Mouse (Mus musculus): ENCODE results near the gene Ten1.

Gene Ten1

DNA sequence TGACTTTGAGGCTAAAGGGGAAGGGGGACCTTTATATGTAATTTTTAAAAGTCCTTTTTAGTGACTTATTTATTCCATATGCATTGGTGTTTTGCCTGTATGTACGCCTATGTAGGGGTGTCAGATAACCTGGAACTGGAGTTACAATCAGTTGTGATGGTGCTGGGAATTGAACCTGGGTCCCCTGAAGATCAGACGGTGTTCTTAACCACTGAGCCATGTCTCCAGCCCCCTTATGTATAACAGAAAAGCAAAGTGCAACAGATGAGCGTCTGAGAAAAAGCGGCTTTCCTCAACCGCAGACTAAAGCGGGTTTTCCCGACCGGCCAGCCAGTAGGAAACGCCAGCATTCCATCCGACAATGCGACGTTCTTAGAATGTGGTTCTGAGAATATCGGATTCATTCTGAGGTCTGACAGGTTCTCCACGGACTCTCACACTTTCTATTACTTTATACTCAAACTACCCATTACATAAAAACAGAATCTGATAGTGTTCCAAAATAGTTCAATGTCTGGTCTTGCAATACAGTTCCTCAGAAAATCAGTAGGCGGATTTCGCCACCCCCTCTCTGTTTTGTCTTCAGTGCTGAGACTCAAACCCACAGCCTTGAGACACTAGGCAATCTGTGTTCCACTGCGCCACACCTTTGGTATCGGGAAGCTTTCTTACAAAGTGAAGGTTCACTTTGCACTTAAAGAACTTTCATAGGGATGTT lies 1.6 kb upstream of the Ten1 start:
- peak; percentile 58 for DNase-seq (ENCODE audit: low read depth)

DNA sequence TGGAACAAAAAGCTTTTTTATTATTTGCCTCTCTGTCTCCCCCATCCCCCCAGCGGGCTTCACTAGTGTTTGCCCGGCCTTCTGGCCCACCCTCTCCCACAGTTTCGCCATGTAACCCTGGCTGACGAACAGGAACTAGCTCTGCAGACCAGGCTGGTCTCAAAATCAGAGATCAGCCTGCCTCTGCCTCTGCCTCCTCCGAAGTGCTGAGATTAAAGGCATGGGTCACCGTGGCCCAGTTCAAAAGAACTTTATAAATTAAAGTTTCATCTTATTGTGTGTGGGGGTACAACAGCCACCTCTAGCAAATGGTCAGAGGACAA lies 1.1 kb upstream of the Ten1 start:
- peak; percentile 54 for DNase-seq (ENCODE audit: low read depth)

DNA sequence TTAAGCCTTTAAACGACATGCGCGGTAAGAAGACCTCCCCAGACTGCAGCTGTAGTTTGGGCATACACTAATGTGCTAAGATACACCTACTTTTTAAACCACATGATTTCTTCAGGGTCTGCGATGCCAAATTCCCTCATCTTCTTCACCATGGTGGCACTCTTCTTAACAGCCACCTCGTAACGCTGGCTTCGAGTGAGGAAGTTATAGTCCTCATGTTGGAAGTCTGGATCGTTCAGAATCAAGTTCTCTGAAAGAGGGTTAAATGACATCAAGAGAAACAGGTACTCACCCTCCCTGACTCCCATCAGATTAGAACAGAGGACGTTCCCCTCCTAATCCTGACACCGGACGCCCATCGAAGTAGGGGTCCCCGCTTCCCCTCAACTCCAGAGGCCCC lies 523 bp upstream of the Ten1 start:
- no peak for DNase-seq (ENCODE audit: low read depth)

DNA sequence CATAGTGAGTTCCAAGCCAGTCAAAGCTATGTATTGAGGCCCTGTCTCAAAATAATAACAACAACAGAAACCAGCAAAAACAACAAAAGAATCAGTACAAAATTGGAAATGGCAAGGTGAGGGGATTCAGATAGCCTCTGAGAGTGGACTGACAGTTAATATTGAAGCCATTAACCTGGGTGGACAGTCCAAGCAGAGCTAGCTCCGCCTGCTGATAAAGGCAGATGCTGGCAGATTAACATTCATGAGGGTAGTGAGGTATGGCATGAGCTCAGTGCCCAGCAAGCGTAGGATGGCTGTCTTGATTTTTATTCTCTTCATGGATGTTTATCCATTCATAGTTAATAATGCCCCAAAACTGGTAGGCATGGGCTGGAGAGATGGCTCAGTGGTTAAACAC lies 2.5 kb downstream of the Ten1 start:
- no peak for DNase-seq (ENCODE audit: low read depth)

DNA sequence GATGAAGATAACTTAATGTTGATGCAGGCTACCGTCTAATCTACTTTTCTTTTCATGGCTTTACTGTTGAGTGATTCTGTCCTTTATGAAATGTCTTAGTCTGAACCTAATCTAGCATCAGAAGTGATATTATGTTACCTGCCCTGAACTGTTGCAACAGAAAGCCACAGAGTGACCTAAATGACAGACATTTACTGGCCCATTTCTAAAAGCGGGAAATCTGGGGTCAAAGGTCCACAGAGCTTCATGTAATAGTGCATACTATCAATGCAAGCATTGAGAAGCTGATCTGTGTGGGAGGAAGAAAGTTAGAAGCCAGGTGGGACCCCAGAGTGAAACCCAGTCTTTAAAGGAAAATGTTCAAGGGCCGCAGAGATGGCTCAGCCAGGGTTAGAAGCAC lies 4.5 kb downstream of the Ten1 start:
- DNase-seq (ENCODE audit: low read depth) = peak; percentile 51

DNA sequence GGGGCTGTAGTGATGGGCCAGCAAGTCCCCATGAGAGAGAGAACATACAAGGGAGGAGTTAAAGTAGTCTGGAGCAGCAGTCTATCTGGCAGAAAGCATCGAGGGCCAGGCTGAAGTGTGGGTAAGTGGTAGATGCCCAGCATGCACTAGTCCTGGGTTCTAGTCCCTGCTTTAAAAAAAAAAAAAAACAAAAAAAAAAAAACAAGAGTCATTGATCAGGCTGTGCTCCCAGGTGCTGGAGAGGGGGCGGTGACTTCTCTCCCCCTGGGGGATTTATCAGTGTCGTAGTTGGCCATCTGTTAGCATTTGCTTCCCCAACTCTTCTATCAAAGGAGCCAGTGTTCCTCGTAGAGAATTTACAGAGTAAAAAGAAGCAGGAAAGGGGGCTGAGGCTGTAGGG lies 8.0 kb downstream of the Ten1 start:
- DNase-seq (ENCODE audit: low read depth) = no peak

DNA sequence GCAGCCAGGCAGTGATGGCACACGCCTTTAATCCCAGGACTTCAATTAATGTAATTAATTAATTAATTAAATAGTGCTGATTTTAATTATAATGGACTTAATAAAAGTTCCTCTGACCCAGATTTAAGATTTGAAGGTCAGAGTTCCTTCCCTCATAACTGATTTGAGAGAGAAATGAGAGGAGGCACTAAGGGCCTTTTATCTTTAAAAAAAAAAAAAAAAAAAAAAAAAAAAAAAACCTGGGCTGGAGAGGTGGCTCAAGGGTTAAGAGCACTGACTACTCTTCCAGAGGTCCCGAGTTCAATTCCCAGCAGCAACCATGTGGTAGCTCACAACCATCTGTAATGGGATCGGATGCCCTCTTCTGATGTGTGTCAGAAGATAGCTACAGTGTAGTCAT lies 10.0 kb downstream of the Ten1 start:
- DNase-seq (ENCODE audit: low read depth) = no peak

DNA sequence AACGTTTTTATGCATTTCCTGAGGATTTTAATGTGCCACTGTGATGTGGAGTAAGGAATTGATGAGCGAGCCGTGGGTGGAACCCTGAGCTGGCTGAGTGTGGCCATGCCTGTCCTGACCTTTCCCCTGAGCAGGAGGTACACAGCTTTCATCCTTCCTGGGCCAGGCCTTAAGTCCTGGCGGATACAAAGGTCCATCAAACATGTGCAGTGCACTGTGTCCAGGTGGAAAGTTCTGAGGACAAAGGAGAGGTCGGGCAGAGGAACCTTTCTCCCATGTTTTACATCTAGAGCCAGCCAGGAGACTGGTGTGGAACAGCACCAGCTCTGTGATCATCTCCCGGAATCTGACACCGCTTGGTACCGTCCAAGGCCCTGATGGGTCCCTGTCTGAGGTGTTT lies 10.6 kb downstream of the Ten1 start:
- no peak for DNase-seq (ENCODE audit: low read depth)

DNA sequence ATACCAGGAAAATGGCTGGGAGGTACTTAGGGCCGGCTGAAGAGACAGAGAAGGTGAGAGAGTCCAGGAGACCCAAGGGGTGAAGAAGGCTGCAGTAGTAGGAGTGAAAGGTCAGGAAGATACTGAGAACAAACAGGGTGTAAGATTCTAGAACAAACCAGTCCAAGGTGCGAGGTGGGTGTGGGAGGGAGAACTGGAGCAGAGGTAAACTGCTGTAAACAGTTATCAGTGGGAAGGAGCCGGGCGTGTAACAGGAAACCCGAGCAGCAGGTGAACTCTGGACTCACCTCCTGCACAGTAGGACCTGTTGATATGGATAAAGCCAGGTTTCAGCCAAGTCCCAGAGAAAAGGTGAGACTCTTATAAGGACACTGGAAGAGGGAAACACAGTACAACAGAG lies 12.0 kb downstream of the Ten1 start:
- no peak for DNase-seq (ENCODE audit: low read depth)

DNA sequence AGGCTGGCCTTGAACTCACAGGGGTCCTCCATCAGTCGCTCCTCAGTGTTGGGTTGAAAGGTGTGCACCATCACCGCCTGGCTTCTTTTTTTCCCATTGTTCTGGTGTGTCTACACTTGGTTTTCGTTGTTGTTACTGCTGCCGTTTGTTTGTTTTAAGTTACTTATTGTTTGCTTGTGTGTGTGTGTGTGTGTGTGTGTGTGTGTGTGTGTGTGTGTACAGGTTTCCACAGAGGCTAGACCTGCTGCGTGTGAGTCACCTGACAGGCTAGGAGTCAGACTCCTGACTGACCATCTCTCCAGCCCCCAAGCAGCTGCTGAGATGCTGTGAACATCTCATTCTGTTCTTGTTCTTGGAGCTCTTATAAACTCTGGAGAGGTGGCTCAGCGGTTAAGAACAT lies 14.2 kb downstream of the Ten1 start:
- no peak for DNase-seq (ENCODE audit: low read depth)

DNA sequence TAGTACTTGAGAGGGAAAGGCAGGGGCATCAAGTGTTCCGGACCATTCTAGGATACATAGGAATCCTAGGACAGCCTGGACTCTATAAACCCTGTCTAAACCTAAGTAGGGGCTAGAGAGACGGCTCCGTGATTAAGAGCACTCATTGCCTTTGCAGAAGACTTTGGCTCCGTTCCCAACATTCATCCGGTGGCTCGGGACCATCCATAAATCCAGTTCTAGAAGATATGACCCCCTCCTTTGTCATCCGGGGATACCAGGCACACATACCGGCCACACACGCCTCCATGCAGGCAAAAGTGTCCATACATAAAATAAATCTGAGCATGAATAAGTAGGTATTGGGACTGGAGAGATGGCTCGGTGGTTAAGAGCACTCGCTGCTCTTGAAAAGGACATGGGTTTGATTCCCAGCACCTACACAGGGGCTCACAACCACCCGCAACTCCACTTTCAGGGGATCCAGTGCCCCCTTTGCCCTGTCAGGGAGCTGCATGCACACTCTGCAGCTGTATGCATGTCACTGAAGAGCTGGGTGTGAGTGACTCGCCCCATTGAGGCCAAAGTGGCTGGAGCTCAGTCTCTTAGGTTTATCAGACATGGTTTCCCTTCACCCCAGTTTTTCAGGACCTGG lies 15.3 kb downstream of the Ten1 start:
- no peak for DNase-seq (ENCODE audit: low read depth)

DNA sequence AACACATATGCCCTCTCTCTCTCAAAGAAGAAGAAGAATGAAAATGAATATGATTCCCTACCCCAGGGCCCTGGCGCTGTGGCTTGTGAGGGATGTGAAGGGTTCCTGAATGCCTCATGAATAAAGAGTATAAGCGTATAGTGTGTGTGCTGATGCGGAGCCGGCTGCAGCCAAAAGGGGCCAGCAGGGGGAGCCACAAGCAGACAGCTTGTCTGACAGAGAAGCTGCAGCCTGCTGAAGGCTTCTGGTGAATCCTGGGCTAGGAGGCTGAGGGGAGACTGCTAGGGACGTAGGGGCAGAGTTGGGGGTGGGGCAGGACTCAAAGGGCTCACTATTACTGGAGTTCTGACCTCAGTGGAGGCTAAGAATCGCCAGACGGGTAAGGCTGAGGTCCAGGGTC lies 16.5 kb downstream of the Ten1 start:
- DNase-seq (ENCODE audit: low read depth) = peak; percentile 51

DNA sequence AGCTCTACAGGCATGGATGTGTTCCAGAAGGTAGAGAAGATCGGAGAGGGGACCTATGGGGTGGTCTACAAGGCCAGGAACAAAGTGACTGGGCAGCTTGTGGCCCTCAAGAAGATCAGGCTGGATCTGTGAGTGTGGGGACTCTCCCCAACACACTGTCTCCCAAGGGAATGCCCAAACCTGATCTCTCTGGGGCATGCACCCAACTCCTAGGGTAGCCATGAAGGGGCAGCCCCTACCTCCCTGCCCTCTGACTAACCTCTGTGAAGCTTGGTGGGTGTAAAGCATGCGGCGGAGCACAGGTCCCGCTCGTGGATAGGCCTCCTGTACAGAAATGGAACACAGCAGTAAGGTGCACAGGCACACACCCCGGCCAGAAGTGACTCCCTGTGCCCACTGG lies 17.3 kb downstream of the Ten1 start:
- DNase-seq (ENCODE audit: low read depth) = no peak

DNA sequence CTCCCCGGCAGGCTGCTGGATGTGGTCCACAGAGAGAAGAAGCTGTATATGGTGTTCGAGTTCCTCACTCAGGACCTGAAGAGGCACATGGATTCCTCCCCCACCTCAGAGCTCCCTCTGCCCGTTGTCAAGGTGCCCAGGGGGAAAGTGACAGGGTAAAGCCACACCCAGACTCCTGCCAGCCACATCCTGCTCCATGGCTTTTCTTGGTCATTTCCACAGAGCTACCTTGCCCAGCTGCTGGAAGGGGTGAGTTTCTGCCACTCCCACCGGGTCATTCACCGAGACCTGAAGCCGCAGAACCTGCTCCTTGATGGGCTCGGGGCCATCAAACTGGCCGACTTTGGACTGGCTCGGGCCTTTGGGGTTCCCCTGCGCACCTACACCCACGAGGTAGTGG lies 17.9 kb downstream of the Ten1 start:
- peak; percentile 41 for DNase-seq (ENCODE audit: low read depth)

DNA sequence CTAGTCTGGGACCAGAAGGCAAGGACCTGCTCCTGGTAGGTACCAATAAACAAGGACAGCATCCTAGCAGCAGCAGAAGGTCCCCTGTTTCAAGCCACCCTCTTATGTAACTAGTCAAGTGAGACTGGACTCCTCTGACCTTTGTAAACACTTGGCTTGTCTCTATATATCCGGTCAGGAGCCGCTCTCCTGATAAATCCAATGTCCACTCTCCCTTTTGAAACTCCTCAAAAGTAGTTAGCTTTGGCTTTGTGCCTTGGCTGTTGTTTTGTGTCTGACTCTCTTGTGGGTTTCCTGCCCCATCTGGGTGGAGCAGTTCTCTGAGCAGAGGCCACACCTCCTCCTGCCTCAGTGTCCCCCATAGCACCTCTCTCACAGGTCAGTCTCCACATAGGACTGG lies 19.6 kb downstream of the Ten1 start:
- no peak for DNase-seq (ENCODE audit: low read depth)

DNA sequence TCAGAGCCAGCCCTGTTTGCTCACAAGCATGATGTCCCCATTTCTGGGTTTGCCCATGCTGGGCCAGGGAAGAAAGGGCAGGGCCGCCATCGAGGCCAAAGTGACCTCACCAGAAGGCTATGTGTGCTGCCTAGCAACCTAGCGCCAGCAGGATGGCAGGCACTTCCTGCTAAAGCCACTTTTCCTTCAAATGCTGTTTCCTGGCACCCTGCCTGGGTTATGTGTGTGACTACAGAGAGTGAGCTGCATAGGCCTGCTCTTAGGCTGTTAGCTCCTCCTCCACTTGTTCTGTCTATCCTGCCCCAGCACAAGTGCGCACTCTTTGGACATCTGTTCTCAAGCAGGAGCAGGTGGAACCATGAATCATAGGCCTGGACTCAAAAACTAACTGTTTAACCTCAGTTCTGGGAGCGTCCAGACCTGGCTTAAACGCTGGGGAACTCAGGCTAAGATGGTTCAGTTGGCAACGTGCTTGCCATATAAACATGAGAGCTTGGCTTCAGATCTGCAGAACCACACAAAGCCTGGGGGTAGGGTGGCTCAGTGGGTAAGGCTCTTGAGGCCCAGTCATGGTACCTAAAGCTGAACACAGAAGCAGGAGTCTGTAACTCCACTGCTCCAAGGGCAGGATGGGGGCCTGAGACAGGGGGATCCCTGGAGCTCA lies 20.2 kb downstream of the Ten1 start:
- DNase-seq (ENCODE audit: low read depth) = peak; percentile 99

DNA sequence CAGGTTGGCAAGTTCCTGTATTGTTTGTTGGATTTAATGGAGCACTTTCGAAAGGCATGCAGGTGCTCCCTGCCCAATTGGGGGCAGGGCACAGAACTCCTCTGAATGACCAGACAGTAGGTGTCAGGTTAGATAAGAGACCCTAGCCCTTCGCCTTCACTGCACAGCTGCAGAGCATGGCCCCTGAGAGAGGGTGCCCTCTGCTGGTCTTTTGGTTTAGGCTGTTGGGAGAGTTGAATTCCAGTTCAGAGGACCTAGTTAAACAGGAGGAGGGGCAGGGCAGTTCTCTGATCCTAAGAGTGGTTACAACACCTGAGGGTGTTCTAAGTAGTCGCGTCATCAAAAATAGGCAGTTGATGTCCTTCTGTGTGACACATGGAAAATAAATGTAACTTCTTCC lies 21.2 kb downstream of the Ten1 start:
- peak; percentile 84 for DNase-seq (ENCODE audit: low read depth)

DNA sequence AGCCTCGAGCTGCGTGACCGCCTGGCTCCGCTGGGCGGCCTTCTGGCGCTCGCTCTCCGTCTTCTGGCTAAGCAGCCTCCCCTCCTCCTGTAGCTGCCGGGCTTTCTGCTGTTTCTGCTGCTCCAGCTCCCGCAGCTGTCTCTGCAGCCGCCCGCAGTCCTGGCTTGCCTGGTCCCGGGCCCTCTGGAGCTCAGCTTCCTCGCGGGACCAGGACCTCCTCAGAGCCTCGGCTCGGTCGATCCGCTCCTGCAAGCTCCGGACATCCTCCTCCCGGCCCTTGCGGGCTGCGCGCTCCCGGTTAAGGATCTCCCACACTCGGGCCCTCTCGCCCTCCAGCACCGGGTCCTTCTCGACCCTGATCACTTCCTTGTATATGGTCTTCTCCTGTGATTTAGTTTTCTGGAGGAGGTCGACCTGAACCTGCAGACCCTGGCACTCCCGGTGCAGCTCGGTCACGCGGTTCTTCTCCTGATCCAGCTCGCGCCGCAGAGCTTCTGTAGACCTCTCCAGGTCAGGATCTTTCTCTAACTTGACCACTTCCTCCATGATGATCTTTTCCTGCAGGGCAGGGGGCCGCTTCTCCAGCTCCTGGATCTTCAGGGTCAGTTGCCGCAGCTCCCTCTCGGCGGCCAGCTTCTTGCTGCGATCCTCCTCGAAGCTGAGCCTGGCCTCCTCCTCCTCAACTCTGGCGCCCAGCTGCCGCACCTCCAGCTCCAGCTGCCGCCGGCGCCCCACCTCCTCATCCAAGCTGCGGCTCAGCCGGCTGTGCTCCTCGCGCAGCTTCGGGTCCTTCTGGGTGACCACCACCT lies 23.5 kb downstream of the Ten1 start:
- DNase-seq (ENCODE audit: low read depth) = no peak

DNA sequence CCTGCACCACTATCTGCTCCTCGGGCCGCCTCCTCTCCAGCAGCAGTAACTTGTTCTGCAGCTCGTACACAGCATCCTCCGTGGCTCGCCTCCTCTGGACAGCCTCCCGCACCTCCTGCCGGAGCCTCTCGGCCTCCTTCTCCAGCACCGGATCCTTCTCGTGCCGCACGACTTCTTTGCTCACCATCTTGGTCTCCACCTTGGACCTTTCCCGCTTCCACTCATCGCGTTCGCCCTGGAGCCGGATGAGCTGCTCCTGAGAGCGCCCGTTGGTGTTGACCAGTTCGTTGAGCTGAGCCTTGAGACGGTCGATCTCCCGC lies 24.0 kb downstream of the Ten1 start:
- no peak for DNase-seq (ENCODE audit: low read depth)

DNA sequence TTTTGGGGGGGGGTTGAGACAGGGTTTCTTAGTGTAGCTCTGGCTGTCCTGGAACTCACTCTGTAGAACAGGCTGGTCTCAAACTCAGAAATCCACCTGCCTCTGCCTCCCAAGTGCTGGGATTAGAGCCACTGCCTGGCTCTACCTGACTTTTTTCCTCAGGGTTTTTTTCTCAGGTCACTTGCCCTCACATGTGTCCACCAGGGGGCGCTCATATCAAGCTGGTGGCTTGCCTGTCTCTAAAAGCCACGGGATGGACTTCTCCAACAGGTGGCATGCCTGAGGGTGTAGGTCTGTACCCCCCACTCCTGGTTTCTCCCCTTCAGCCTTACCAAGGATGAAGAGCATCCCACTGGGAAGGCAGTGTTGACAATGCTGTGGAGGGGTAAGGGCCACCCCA lies 27.8 kb downstream of the Ten1 start:
- DNase-seq (ENCODE audit: low read depth) = peak; percentile 84

DNA sequence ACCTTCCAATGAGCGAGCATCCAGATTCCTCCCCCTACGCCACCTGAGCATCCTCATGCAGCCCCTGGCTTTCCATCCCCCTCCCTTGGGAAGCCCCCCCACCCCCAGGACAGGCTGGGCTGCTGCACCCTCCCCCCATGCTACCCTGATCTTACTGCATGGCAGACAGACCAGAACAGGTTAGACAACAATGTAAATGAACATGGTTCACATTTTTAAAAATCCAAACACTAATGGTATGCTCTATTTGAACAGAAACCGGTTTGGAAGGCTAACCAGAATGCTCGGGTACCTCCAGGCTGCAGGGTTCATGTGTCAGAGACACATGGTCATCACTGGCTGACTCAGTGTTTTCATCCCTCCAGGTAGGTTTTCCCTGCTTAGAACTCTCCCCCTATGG lies 30.0 kb downstream of the Ten1 start:
- no peak for DNase-seq (ENCODE audit: low read depth)

DNA sequence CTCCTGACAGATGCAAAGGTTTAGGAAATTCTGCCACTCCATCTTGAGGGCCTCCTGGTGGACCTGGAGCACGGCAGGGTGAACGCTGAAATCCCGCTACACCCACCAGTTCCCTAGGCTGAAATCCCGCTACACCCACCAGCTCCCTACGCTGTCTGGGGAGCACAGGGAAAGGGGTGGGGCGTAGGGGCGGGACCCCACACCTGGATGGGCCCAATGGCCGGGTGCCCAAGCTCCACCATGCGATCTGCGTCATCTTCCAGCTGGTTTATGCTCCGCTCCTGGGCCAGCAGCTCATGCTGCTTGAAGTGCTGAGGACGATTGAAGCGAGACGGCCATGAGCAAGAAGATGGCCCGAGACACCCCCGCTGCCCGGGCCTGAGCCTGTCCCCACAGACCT lies 33.8 kb downstream of the Ten1 start:
- DNase-seq (ENCODE audit: low read depth) = no peak

DNA sequence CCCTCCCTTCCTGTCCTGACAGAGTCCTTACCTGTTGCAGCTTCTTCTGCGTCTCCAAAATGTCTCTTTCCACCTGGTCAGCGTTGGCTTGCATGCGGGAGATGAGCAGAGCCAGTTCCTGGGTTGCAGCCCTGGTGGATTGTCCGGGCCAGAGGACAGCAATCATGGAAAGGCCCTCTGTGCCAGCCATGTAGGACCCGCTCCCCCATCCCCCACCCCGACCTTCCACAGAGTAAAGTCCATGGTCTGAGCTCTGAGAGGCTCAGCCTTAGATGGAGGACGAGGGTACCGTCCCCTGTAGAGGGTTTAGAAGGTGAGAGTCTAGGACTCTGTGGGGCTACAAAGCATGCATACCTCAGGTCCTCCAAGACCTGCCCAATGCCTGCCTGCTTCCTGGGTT lies 36.2 kb downstream of the Ten1 start:
- no peak for DNase-seq (ENCODE audit: low read depth)
